Mouse (Mus musculus) embryonic stem cell, embryonic (primary cell): ENCODE results near the gene Gm20388.

Experiments
- CTCF ChIA-PET, 4 experiments: fragments of 300-600 bp in 2 of 4; fragments of 350-600 bp in 2 of 4; sonication (Branson Sonifier 250); formaldehyde crosslinking; loops; one replicate each; lab custom pipeline; 2022; ENCODE audit warnings: inconsistent platforms in 2 of 4; lab: Charles Lee
- POLR2A ChIA-PET, 4 experiments: fragments of 300-600 bp in 2 of 4; fragments of 350-600 bp in 2 of 4; sonication (Branson Sonifier 250); formaldehyde crosslinking; loops; one replicate each; lab custom pipeline; 2022; ENCODE audit warnings: antibody characterized with exemption in 4 of 4, inconsistent platforms in 1 of 4; lab: Charles Lee

Gene Gm20388

GRCm38 (mm10) chr8:120795944-120796635 lies 885.4 kb downstream of the Gm20388 start:
- CTCF ChIA-PET = interaction anchor here (0.5 to 2.4 kb wide), 45 partner anchors 9 to 1495 kb away, joined by 3 to 27 read pairs (median 4); no protein-coding TSS in a partner anchor
- POLR2A ChIA-PET = interaction anchor here in 2 of 4 experiments (0.6 to 1.0 kb wide), 3 partner anchors 60 to 120 kb away, joined by 3 read pairs; partner anchors contain the start of gene Irf8 (in 1 of the 2)

GRCm38 (mm10) chr8:120797019-120797727 lies 886.5 kb downstream of the Gm20388 start:
- CTCF ChIA-PET = interaction anchor here (0.5 to 2.4 kb wide), 23 partner anchors 10 to 898 kb away, joined by 3 to 27 read pairs (median 3); no protein-coding TSS in a partner anchor
- POLR2A ChIA-PET = interaction anchor here in 1 of 4 experiments (0.8 kb wide), 1 partner anchor 61 kb away, joined by 3 read pairs; the partner anchor contains the start of gene Irf8

GRCm38 (mm10) chr8:120800308-120800865 lies 889.7 kb downstream of the Gm20388 start:
- ChIA-PET POLR2A (no interaction called here), CTCF (interaction anchor here (0.5 to 2.7 kb wide), 27 partner anchors 9 to 623 kb away, joined by 3 to 14 read pairs (median 4); partner anchors contain the start of gene Fam92b (in 1 of the 4))

- CTCF ChIA-PET = interaction anchor here in 3 of 4 experiments (0.6 to 1.2 kb wide), 3 partner anchors 106 to 130 kb away, joined by 3 to 4 read pairs (median 3); no protein-coding TSS in a partner anchor
Observed at GRCm38 (mm10) chr8:120803661-120804375, 893.2 kb downstream of the Gm20388 start.

GRCm38 (mm10) chr8:120804741-120805140 lies 894.1 kb downstream of the Gm20388 start:
- ChIA-PET POLR2A (interaction anchor here in 1 of 4 experiments (0.6 kb wide), 2 partner anchors 62 to 145 kb away, joined by 3 read pairs; no protein-coding TSS in a partner anchor), CTCF (interaction anchor here in 1 of 4 experiments (1.0 kb wide), 1 partner anchor 107 kb away, joined by 3 read pairs; no protein-coding TSS in a partner anchor)

More at GRCm38 (mm10) chr8:120803661-120804375, 893.2 kb downstream of the Gm20388 start:
- POLR2A ChIA-PET = interaction anchor here in 3 of 4 experiments (0.6 to 0.9 kb wide), 3 partner anchors 135 to 633 kb away, joined by 3 to 6 read pairs (median 3); no protein-coding TSS in a partner anchor

- ChIA-PET CTCF (interaction anchor here (0.5 to 3.0 kb wide), 23 partner anchors 10 to 499 kb away, joined by 3 to 14 read pairs (median 4); partner anchors contain the start of genes Cox4i1 (in 1 of the 4), Emc8 (in 1 of the 4) and Gm27021 (in 1 of the 4)), POLR2A (interaction anchor here in 2 of 4 experiments (1.2 to 2.0 kb wide), 3 partner anchors 70 to 141 kb away, joined by 3 to 4 read pairs (median 3); no protein-coding TSS in a partner anchor)
Observed at GRCm38 (mm10) chr8:120806780-120807264, 896.2 kb downstream of the Gm20388 start.

GRCm38 (mm10) chr8:120807719-120808118 lies 897.1 kb downstream of the Gm20388 start:
- CTCF ChIA-PET = interaction anchor here (0.5 to 3.0 kb wide), 40 partner anchors 9 to 655 kb away, joined by 3 to 14 read pairs (median 3); no protein-coding TSS in a partner anchor
- POLR2A ChIA-PET = interaction anchor here in 2 of 4 experiments (0.6 to 2.0 kb wide), 6 partner anchors 71 to 189 kb away, joined by 3 to 12 read pairs (median 4); partner anchors contain the start of gene Irf8 (in 1 of the 2)

GRCm38 (mm10) chr8:120809050-120809449 lies 898.4 kb downstream of the Gm20388 start:
- POLR2A ChIA-PET = interaction anchor here in 2 of 4 experiments (0.6 to 0.9 kb wide), 2 partner anchors 77 to 122 kb away, joined by 3 read pairs; no protein-coding TSS in a partner anchor
- CTCF ChIA-PET = interaction anchor here in 3 of 4 experiments (1.1 to 2.3 kb wide), 5 partner anchors 10 to 630 kb away, joined by 3 to 7 read pairs (median 6); no protein-coding TSS in a partner anchor

- CTCF ChIA-PET = interaction anchor here in 2 of 4 experiments (0.6 to 2.1 kb wide), 2 partner anchors 16 to 242 kb away, joined by 4 to 7 read pairs; no protein-coding TSS in a partner anchor
- POLR2A ChIA-PET = no interaction called here
Observed at GRCm38 (mm10) chr8:120811953-120812352, 901.3 kb downstream of the Gm20388 start.

GRCm38 (mm10) chr8:120813028-120813427 lies 902.4 kb downstream of the Gm20388 start:
- POLR2A ChIA-PET = no interaction called here
- CTCF ChIA-PET = interaction anchor here in 3 of 4 experiments (0.5 to 2.1 kb wide), 4 partner anchors 15 to 1091 kb away, joined by 3 to 7 read pairs (median 3); no protein-coding TSS in a partner anchor

- POLR2A ChIA-PET = no interaction called here
- CTCF ChIA-PET = no interaction called here
Observed at GRCm38 (mm10) chr8:120813839-120814238, 903.2 kb downstream of the Gm20388 start.

- POLR2A ChIA-PET = interaction anchor here in 1 of 4 experiments (1.3 kb wide), 1 partner anchor 11 kb away, joined by 3 read pairs; no protein-coding TSS in a partner anchor
- CTCF ChIA-PET = interaction anchor here in 3 of 4 experiments (1.0 to 4.3 kb wide), 4 partner anchors 8 to 16 kb away, joined by 3 to 21 read pairs (median 7); no protein-coding TSS in a partner anchor
Observed at GRCm38 (mm10) chr8:120816371-120816770, 905.7 kb downstream of the Gm20388 start.

- ChIA-PET CTCF (interaction anchor here (0.6 to 4.3 kb wide), 24 partner anchors 8 to 1215 kb away, joined by 3 to 21 read pairs (median 4); no protein-coding TSS in a partner anchor), POLR2A (no interaction called here)
Observed at GRCm38 (mm10) chr8:120819906-120820305, 909.3 kb downstream of the Gm20388 start.

GRCm38 (mm10) chr8:120821399-120822170 lies 910.9 kb downstream of the Gm20388 start:
- CTCF ChIA-PET = interaction anchor here (0.5 to 3.5 kb wide), 45 partner anchors 9 to 1964 kb away, joined by 3 to 17 read pairs (median 3); partner anchors contain the start of genes Cox4i1 (in 1 of the 4), Emc8 (in 1 of the 4) and Gm27021 (in 1 of the 4)
- POLR2A ChIA-PET = interaction anchor here in 1 of 4 experiments (0.6 kb wide), 1 partner anchor 272 kb away, joined by 3 read pairs; no protein-coding TSS in a partner anchor

- CTCF ChIA-PET = interaction anchor here (0.6 to 3.5 kb wide), 18 partner anchors 8 to 1678 kb away, joined by 3 to 19 read pairs (median 4); partner anchors contain the start of gene Foxf1 (in 1 of the 4)
Observed at GRCm38 (mm10) chr8:120823331-120823730, 912.7 kb downstream of the Gm20388 start.

More at GRCm38 (mm10) chr8:120823331-120823730, 912.7 kb downstream of the Gm20388 start:
- POLR2A ChIA-PET = interaction anchor here in 2 of 4 experiments (0.6 to 0.8 kb wide), 3 partner anchors 271 to 852 kb away, joined by 3 to 6 read pairs (median 5); no protein-coding TSS in a partner anchor
